Mouse (Mus musculus) left cerebral cortex, postnatal 14 days (tissue): ENCODE data around the gene Zbtb9. TPM values are rescaled to one million over a fixed set of nuclear protein-coding genes. Genes with fewer than 3 reads are reported as not detected.

Source experiments
- DNase-seq, 2 experiments: peaks; one replicate each; pipeline ENCODE4 v3.0.0; 2021 to 2022; ENCODE audit warnings: low spot score in 2 of 2, mixed read lengths in 1 of 2
- intact Hi-C: fragments of 180-260 bp; cut with DNase I; formaldehyde crosslinking; loops from one replicate; pipeline ENCODE4 v1.15.1; 2025
- microRNA-seq, 2 experiments: library from miRNA; unstranded; fragments of <30 nt; microRNA quantifications; one replicate each; pipeline ENCODE4 v1.2.0; 2022
- total RNA-seq, 2 experiments: library from RNA; stranded (reverse); gene quantifications; 2 replicates each; pipeline ENCODE4 v1.2.3; 2021

Gene Zbtb9
- total RNA-seq, 2 experiments from 2014 or later: 16.1 to 16.3 TPM

DNA sequence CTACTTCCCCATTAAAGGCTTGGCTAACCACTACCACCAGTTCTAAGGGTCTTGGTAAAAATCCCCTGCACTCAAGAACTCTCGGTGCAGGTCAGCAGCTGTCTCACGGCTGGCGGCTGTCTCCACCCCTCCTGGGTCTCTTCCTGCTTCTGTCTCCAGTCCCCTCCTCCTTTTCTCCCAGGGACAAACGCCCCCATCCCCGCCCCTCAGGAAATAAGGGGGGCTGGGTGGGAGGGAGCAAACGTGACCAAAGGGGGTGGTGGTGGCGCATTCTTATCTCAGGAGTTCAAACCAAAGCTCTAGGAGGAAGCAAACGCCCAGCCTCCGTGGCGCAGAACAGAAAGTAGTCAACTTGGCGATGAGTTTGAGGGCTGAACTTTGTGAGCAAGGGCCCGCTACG is 83.2 kb downstream of the Zbtb9 start:
- intact Hi-C loops: no loop called here
- peak in 1 of 2 experiments; percentile 16 for DNase-seq

DNA sequence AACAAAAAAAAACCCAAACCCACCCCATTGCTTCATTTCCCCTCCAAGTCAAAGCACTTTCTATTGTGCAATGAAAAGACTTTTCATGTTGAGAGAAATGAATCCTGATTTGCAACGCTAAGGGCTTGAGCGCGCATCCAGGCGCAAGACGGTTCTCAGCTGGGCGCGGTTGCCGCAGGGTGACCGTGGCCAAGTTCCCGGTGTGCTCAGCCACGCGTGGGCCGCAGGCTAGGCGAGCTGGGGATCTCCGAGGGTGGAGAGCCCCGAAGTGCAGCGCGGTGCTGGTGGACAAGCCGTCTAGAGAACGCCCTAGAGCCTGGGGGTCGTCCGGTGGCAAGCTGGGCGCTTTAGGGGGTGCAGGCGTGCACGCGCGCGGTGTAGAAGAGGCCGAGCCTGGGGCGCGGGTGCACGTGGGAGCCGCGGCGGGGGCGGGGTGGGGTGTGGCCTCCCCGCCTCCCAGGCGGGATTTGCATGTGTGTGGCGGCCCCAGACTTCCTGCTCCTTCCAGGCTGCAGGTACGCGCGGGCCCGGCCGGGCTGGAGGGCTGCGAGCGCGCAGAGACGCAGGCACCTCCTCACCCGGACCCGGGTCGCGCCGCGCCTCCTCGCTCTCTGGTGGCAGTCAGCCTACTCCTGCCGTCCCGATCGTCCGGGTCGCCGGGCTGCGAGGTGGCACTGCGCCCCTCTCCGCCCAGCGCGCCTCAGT is 84.0 kb downstream of the Zbtb9 start, which contains the start of gene Itpr3:
Itpr3 (plus strand) TSS at position 493 of the 705 bp plus-strand sequence.
- intact Hi-C loops: no loop called here
- no peak for DNase-seq

DNA sequence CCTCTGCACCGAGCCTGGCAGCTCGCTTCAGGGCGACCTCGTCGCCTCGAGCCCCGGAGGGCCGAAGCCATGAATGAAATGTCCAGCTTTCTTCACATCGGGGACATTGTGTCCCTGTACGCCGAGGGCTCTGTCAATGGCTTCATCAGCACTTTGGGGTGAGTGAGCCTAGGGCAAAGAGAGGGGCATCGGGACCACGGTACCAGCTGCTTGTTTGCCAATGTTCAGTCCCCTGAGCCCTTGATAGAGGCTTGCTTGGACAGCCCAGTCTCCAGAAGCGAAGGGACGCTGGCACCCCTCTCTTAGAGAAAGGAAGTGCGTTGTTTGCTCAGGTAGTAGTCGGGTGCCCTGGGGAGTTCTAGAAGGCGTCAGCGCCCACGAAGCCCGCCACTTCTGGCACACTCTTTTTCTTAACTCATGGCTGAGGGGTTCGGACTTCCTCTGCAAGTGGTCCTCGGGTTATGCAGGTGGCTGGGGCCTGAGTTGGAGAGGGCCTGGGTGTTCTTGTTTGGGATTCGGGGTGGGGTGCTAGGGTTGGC is 84.6 kb downstream of the Zbtb9 start:
- intact Hi-C loops: no loop called here
- no peak for DNase-seq

Small RNAs within 50 kb of the gene (microRNA-seq; reads per million reads assigned to microRNA genes)
- gene Mir3083: 21.1 to 26.6 reads per million in 2 experiments
- gene Mir6968: 1.3 to 6.9 reads per million in 2 experiments

Other genes starting within 250 kb of the Zbtb9 start
- 10 to 100 TPM; 30.4 to 35.1 TPM for gene Bnip1, start 192.1 kb upstream of the Zbtb9 start, total RNA-seq
- not detected for gene Nkx2-5, start 128.2 kb upstream of the Zbtb9 start, total RNA-seq
- 1 to 10 TPM; 2.9 to 3.3 TPM for gene Kifc5b, start 56.1 kb upstream of the Zbtb9 start, total RNA-seq
- gene Phf1, start 40.1 kb upstream of the Zbtb9 start, total RNA-seq: 10 to 100 TPM; 16.8 to 20.2 TPM
- gene Cuta, start 33.6 kb upstream of the Zbtb9 start, total RNA-seq: 100 to 1,000 TPM; 127 to 133 TPM
- gene Syngap1, start 31.9 kb upstream of the Zbtb9 start, total RNA-seq: 100 to 1,000 TPM; 594 to 653 TPM
- gene Bak1, start 55.8 kb downstream of the Zbtb9 start, total RNA-seq: 10 to 100 TPM; 25.3 to 25.4 TPM
- gene Itpr3, start 84.1 kb downstream of the Zbtb9 start, total RNA-seq: 1 to 10 TPM; 2.2 to 2.4 TPM
- 100 to 1,000 TPM; 201 to 202 TPM for gene Uqcc2, start 160.7 kb downstream of the Zbtb9 start, total RNA-seq
- gene Ip6k3, start 194.6 kb downstream of the Zbtb9 start, total RNA-seq: under 1 TPM; 0.23 to 0.29 TPM
- gene Lemd2, start 231.3 kb downstream of the Zbtb9 start, total RNA-seq: 10 to 100 TPM; 46.0 to 49.5 TPM